Mouse (Mus musculus): ENCODE measurements at regions not wholly inside any gene's neighbourhood (a gene's known extent, or its start where the extent isn't known, plus 50 kb on each side); places are given as distances from the start of the nearest gene placed in this dataset.
A peak's percentile ranks its signal among the peaks of the same experiment; 100 is the strongest.
"Not testable (repeated sequence)": the region's sequence is repeated elsewhere in the genome, so short reads cannot be mapped to it uniquely, and the experiment has no call there.

- peak; percentile 92 for DNase-seq (ENCODE audit: low spot score)
Observed at GRCm38 (mm10) chr4:53263776-53264175, 104.1 kb upstream of the Abca1 start.

- no peak for DNase-seq (ENCODE audit: low spot score)
Observed at GRCm38 (mm10) chr4:53262466-53262865, 102.8 kb upstream of the Abca1 start.

GRCm38 (mm10) chr4:53261556-53262140 is 102.0 kb upstream of the Abca1 start:
- no peak for DNase-seq (ENCODE audit: low spot score)

- DNase-seq (ENCODE audit: low spot score): no peak
Observed at GRCm38 (mm10) chr4:53258975-53259374, 99.3 kb upstream of the Abca1 start.

- DNase-seq (ENCODE audit: low spot score): no peak
Observed at GRCm38 (mm10) chr4:53256996-53257395, 97.3 kb upstream of the Abca1 start.

GRCm38 (mm10) chr4:53254483-53254882 is 94.8 kb upstream of the Abca1 start:
- no peak for DNase-seq (ENCODE audit: low spot score)

- DNase-seq (ENCODE audit: low spot score): no peak
Observed at GRCm38 (mm10) chr4:53253680-53254079, 94.0 kb upstream of the Abca1 start.

GRCm38 (mm10) chr4:53250325-53250724 is 90.6 kb upstream of the Abca1 start:
- no peak for DNase-seq (ENCODE audit: low spot score)

- no peak for DNase-seq (ENCODE audit: low spot score)
Observed at GRCm38 (mm10) chr4:53246083-53246747, 86.5 kb upstream of the Abca1 start.

GRCm38 (mm10) chr4:53245553-53245952 is 85.9 kb upstream of the Abca1 start:
- no peak for DNase-seq (ENCODE audit: low spot score)

GRCm38 (mm10) chr4:53243473-53243872 is 83.8 kb upstream of the Abca1 start:
- not testable (repeated sequence) for DNase-seq (ENCODE audit: low spot score)

- DNase-seq (ENCODE audit: low spot score): no peak
Observed at GRCm38 (mm10) chr4:53239856-53240255, 80.2 kb upstream of the Abca1 start.

- DNase-seq (ENCODE audit: low spot score): no peak
Observed at GRCm38 (mm10) chr4:53238314-53239259, 78.9 kb upstream of the Abca1 start.

GRCm38 (mm10) chr4:53235870-53236269 is 76.2 kb upstream of the Abca1 start:
- DNase-seq (ENCODE audit: low spot score): no peak

- DNase-seq (ENCODE audit: low spot score): no peak
Observed at GRCm38 (mm10) chr4:53232436-53232835, 72.7 kb upstream of the Abca1 start.

GRCm38 (mm10) chr4:53231867-53232266 is 72.2 kb upstream of the Abca1 start:
- DNase-seq (ENCODE audit: low spot score): no peak

- DNase-seq (ENCODE audit: low spot score): no peak
Observed at GRCm38 (mm10) chr4:53231046-53231445, 71.4 kb upstream of the Abca1 start.

- no peak for DNase-seq (ENCODE audit: low spot score)
Observed at GRCm38 (mm10) chr4:53228444-53228843, 68.7 kb upstream of the Abca1 start.

GRCm38 (mm10) chr4:53227771-53228170 is 68.1 kb upstream of the Abca1 start:
- DNase-seq (ENCODE audit: low spot score): peak; percentile 40

- no peak for DNase-seq (ENCODE audit: low spot score)
Observed at GRCm38 (mm10) chr4:53227071-53227470, 67.4 kb upstream of the Abca1 start.

GRCm38 (mm10) chr4:53226376-53226775 is 66.7 kb upstream of the Abca1 start:
- no peak for DNase-seq (ENCODE audit: low spot score)

GRCm38 (mm10) chr4:53223379-53223778 is 63.7 kb upstream of the Abca1 start:
- no peak for DNase-seq (ENCODE audit: low spot score)

GRCm38 (mm10) chr4:53220809-53221208 is 61.1 kb upstream of the Abca1 start:
- DNase-seq (ENCODE audit: low spot score): no peak

All from heart, adult 8-10 months (tissue).